Mouse (Mus musculus) brown adipose tissue, adult 24 weeks (tissue): ENCODE results near the gene Stpg3. TPM values are rescaled to one million over a fixed set of nuclear protein-coding genes. Genes with fewer than 3 reads are reported as not detected.

Experiments
- H3K27ac ChIP-seq: fragments of 200-500 bp; replicated peaks from 2 replicates; pipeline ENCODE4 v1.5.1; 2012; ENCODE audit warnings: low read depth, mild to moderate bottlenecking, low read length
- H3K4me1 ChIP-seq: fragments of 200-500 bp; 2 replicates; pipeline ENCODE4 v1.6.1; 2012; ENCODE audit warnings: low read length, mixed read lengths; ENCODE audit not compliant: control insufficient read depth, insufficient read depth, insufficient read length
- H3K4me3 ChIP-seq: fragments of 200-500 bp; 2 replicates; pipeline ENCODE4 v1.5.1; 2012; ENCODE audit warnings: low read depth, mild to moderate bottlenecking, low read length, moderate library complexity; ENCODE audit not compliant: insufficient read depth
- polyA plus RNA-seq: library from polyadenylated mRNA; stranded (reverse); fragments of >200 nt; gene quantifications from 2 replicates; pipeline ENCODE4 v1.2.4, GENCODE M21; 2012; ENCODE audit not compliant: missing spikeins, insufficient read depth, insufficient read length

Stpg3 gene
- polyA plus RNA-seq, 1 experiment, result not detected

GRCm38 (mm10) chr2:25181891-25182397, 32.5 kb downstream of the Stpg3 start:
- peak overlapping the region; percentile 64 for H3K4me3 ChIP-seq
- H3K27ac ChIP-seq, result peak overlapping the region; percentile 62
- peaks cover 19% of the 10 kb centered on the region for H3K4me1 ChIP-seq

GRCm38 (mm10) chr2:25180973-25181890, 33.2 kb downstream of the Stpg3 start:
- Histone ChIP-seq H3K27ac (peak overlapping the region; percentile 62), H3K4me1 (peaks cover 20% of the 10 kb centered on the region), H3K4me3 (peak overlapping the region; percentile 64)

- H3K27ac ChIP-seq, result peak within 1 kb of the TSS; percentile 89
- H3K4me3 ChIP-seq, result peak within 1 kb of the TSS; percentile 65
- peaks cover 27% of the 10 kb centered on the region for H3K4me1 ChIP-seq
These were observed 33.9 kb downstream of the Stpg3 start, which contains the start of gene Nrarp for GRCm38 (mm10) chr2:25180478-25180903. TSS of gene Nrarp (plus strand) at chr2:25180758.

- peak overlapping the region; percentile 89 for H3K27ac ChIP-seq
- H3K4me3 ChIP-seq, result peak overlapping the region; percentile 65
- H3K4me1 ChIP-seq, result peaks cover 27% of the 10 kb centered on the region
These were observed 34.7 kb downstream of the Stpg3 start for GRCm38 (mm10) chr2:25179566-25180217.

GRCm38 (mm10) chr2:25178285-25178972, 36.0 kb downstream of the Stpg3 start:
- Histone ChIP-seq H3K4me1 (peaks cover 26% of the 10 kb centered on the region), H3K27ac (peak overlapping the region; percentile 83), H3K4me3 (peak overlapping the region; percentile 14)

- Histone ChIP-seq H3K27ac (peak overlapping the region; percentile 91), H3K4me3 (peak overlapping the region; percentile 42), H3K4me1 (peaks cover 26% of the 10 kb centered on the region)
These were observed 36.8 kb downstream of the Stpg3 start for GRCm38 (mm10) chr2:25177685-25178084.

- Histone ChIP-seq H3K27ac (peak overlapping the region; percentile 91), H3K4me3 (peak overlapping the region; percentile 42), H3K4me1 (peaks cover 26% of the 10 kb centered on the region)
These were observed 37.4 kb downstream of the Stpg3 start for GRCm38 (mm10) chr2:25177076-25177475.

- H3K4me3 ChIP-seq, result peak overlapping the region; percentile 16
- H3K27ac ChIP-seq, result peak overlapping the region; percentile 91
- H3K4me1 ChIP-seq, result peaks cover 27% of the 10 kb centered on the region
These were observed 37.9 kb downstream of the Stpg3 start for GRCm38 (mm10) chr2:25176573-25176972.

- no peak overlapping the region for H3K4me3 ChIP-seq
- peaks cover 35% of the 10 kb centered on the region for H3K4me1 ChIP-seq
- peak overlapping the region; percentile 91 for H3K27ac ChIP-seq
These were observed 38.8 kb downstream of the Stpg3 start for GRCm38 (mm10) chr2:25175690-25176078.

- Histone ChIP-seq H3K4me3 (no peak overlapping the region), H3K4me1 (peaks cover 40% of the 10 kb centered on the region), H3K27ac (peak overlapping the region; percentile 91)
These were observed 39.4 kb downstream of the Stpg3 start for GRCm38 (mm10) chr2:25174866-25175689.

- Histone ChIP-seq H3K4me1 (peaks cover 47% of the 10 kb centered on the region), H3K27ac (no peak overlapping the region), H3K4me3 (no peak overlapping the region)
These were observed 40.6 kb downstream of the Stpg3 start for GRCm38 (mm10) chr2:25173821-25174220.

- Histone ChIP-seq H3K4me3 (no peak overlapping the region), H3K27ac (no peak overlapping the region), H3K4me1 (peaks cover 43% of the 10 kb centered on the region)
These were observed 41.8 kb downstream of the Stpg3 start for GRCm38 (mm10) chr2:25172629-25173028.

GRCm38 (mm10) chr2:25171769-25172153, 42.7 kb downstream of the Stpg3 start:
- Histone ChIP-seq H3K27ac (no peak overlapping the region), H3K4me3 (no peak overlapping the region), H3K4me1 (peaks cover 48% of the 10 kb centered on the region)

GRCm38 (mm10) chr2:25171101-25171768, 43.2 kb downstream of the Stpg3 start:
- no peak overlapping the region for H3K27ac ChIP-seq
- H3K4me1 ChIP-seq, result peaks cover 47% of the 10 kb centered on the region
- H3K4me3 ChIP-seq, result no peak overlapping the region
